Mouse (Mus musculus): ENCODE results near the gene Fxyd1. TPM values are rescaled to one million over a fixed set of nuclear protein-coding genes. Genes with fewer than 3 reads are reported as not detected.

Fxyd1 gene
- polyA plus RNA-seq (2017; shearing (Covaris generic)): under 1 TPM; 0.72 to 0.98 TPM

GRCm38 (mm10) chr7:31057071-31057470 is at the start of gene Fxyd1:
Gene Fxyd1 (minus strand): TSS chr7:31057199.

GRCm38 (mm10) chr7:31076492-31076891 is 19.5 kb upstream of the Fxyd1 start, which contains the start of gene Fxyd3:
Gene Fxyd3 (minus strand): TSS chr7:31076704.

GRCm38 (mm10) chr7:31059108-31059507 is 2.1 kb upstream of the Fxyd1 start, which contains the start of gene Lgi4:
Gene Lgi4 (plus strand): TSS chr7:31059342.

GRCm38 (mm10) chr7:31051321-31052021 is 5.5 kb downstream of the Fxyd1 start, which contains the start of gene Fxyd7:
Gene Fxyd7 (minus strand): TSS chr7:31051467.

GRCm38 (mm10) chr7:31042431-31042910 is 14.5 kb downstream of the Fxyd1 start, which contains the start of gene Fxyd5:
Gene Fxyd5 (minus strand): TSS chr7:31042481.

Other genes with a start within 250 kb of the Fxyd1 start
- under 1 TPM; 0.27 to 0.69 TPM for gene Ffar2, start 233.4 kb downstream of the Fxyd1 start, polyA plus RNA-seq (2017; shearing (Covaris generic))
- gene Ffar3, start 201.0 kb downstream of the Fxyd1 start, polyA plus RNA-seq (2017; shearing (Covaris generic)): not detected
- under 1 TPM in 1 of 2 experiments, not detected in 1; 0.11 TPM for gene Ffar1, start 195.6 kb downstream of the Fxyd1 start, polyA plus RNA-seq (2017; shearing (Covaris generic))
- 1 to 10 TPM; 5.6 to 8.0 TPM for gene Cd22, start 176.9 kb downstream of the Fxyd1 start, polyA plus RNA-seq (2017; shearing (Covaris generic))
- under 1 TPM in 1 of 2 experiments, not detected in 1; 0.47 TPM for gene Mag, start 142.3 kb downstream of the Fxyd1 start, polyA plus RNA-seq (2017; shearing (Covaris generic))
- not detected for gene Hamp2, start 132.5 kb downstream of the Fxyd1 start, polyA plus RNA-seq (2017; shearing (Covaris generic))
- gene Hamp, start 113.2 kb downstream of the Fxyd1 start, polyA plus RNA-seq (2017; shearing (Covaris generic)): under 1 TPM in 1 of 2 experiments, not detected in 1; 0.76 TPM
- gene Usf2, start 100.4 kb downstream of the Fxyd1 start, polyA plus RNA-seq (2017; shearing (Covaris generic)): 10 to 100 TPM; 13.0 to 18.6 TPM
- 10 to 100 TPM; 10.5 to 23.2 TPM for gene Lsr, start 83.7 kb downstream of the Fxyd1 start, polyA plus RNA-seq (2017; shearing (Covaris generic))
- under 1 TPM in 1 of 2 experiments, not detected in 1; 0.83 TPM for gene Fam187b, start 83.4 kb downstream of the Fxyd1 start, polyA plus RNA-seq (2017; shearing (Covaris generic))
- gene Fxyd5, start 14.7 kb downstream of the Fxyd1 start, polyA plus RNA-seq (2017; shearing (Covaris generic)): 1,000 to 10,000 TPM; 1,294 to 2,250 TPM
- not detected for gene Fxyd7, start 5.7 kb downstream of the Fxyd1 start, polyA plus RNA-seq (2017; shearing (Covaris generic))
- gene Lgi4, start 2.1 kb upstream of the Fxyd1 start, polyA plus RNA-seq (2017; shearing (Covaris generic)): under 1 TPM in 1 of 2 experiments, not detected in 1; 0.72 TPM
- not detected for gene Fxyd3, start 19.5 kb upstream of the Fxyd1 start, polyA plus RNA-seq (2017; shearing (Covaris generic))
- 10 to 100 TPM in 1 of 2 experiments, 1 to 10 TPM in 1; 9.4 to 13.2 TPM for gene Hpn, start 58.1 kb upstream of the Fxyd1 start, polyA plus RNA-seq (2017; shearing (Covaris generic))
- gene Scn1b, start 69.8 kb upstream of the Fxyd1 start, polyA plus RNA-seq (2017; shearing (Covaris generic)): 1 to 10 TPM; 1.5 to 3.2 TPM
- 100 to 1,000 TPM; 276 to 323 TPM for gene Gramd1a, start 98.7 kb upstream of the Fxyd1 start, polyA plus RNA-seq (2017; shearing (Covaris generic))
- not detected for gene Scgb2b2, start 233.3 kb upstream of the Fxyd1 start, polyA plus RNA-seq (2017; shearing (Covaris generic))
- gene Scgb1b2, start 234.6 kb upstream of the Fxyd1 start, polyA plus RNA-seq (2017; shearing (Covaris generic)): not detected

Measured in activated CD4-positive, CD25-positive, alpha-beta regulatory T cell (primary cell).